Comparison of ENCODE assay signal across 7 mouse cellular contexts in genomic region chr8:77549881-77550580, GRCm38 (mm10). TPM values are rescaled to one million over a fixed set of nuclear protein-coding genes. Genes with fewer than 3 reads are reported as not detected.
DNase-seq lines count a peak whose midpoint lies in the region; ATAC-seq and TF ChIP-seq lines count a peak whose summit lies in the region.

No protein-coding gene starts in this region.

- H3K4me3 ChIP-seq in CH12.LX (replicated peaks in 1 of 3; ENCODE audit: low read depth in 2 of 3, low read length in 2 of 3, poor library complexity in 1 of 3): peak overlapping the region; percentile 93 to 97 (median 95)
- H3K4me3 ChIP-seq in kidney, adult 2 months (ENCODE audit: insufficient read depth, low read depth, low read length): peak overlapping the region; percentile 91
- H3K4me3 ChIP-seq in lung, embryonic 14.5 days (ENCODE audit: low read depth, low read length): peak overlapping the region; percentile 84

- ATAC-seq in lung, embryonic 14.5 days (ENCODE audit: insufficient read depth): no peak

- peaks cover 13% of the 10 kb centered on the region for H3K79me2 ChIP-seq in CH12.LX (replicated peaks; ENCODE audit: control insufficient read depth, extremely low read depth, insufficient read depth, poor library complexity, severe bottlenecking)

- peaks cover 23 to 37% of the 10 kb centered on the region in 2 experiments for H3K36me3 ChIP-seq in CH12.LX (replicated peaks in 1 of 2; ENCODE audit: control insufficient read depth in 1 of 2, insufficient read depth in 1 of 2, low read length in 1 of 2)
- H3K36me3 ChIP-seq in kidney, adult 2 months (ENCODE audit: control insufficient read depth, insufficient read depth, low read length): peaks cover 5% of the 10 kb centered on the region; the same call in 1 of the 2 replicates
- peaks cover 26% of the 10 kb centered on the region for H3K36me3 ChIP-seq in lung, embryonic 14.5 days (ENCODE audit: insufficient read depth)

- peak; percentile 28 to 74; a peak in 3 of 4 replicates for TF ChIP-seq CTCF in CH12.LX (conservative IDR thresholded peaks at IDR 0.05 in 1 of 2, IDR thresholded peaks at IDR 0.05 in 1 of 2; ENCODE audit: low read depth in 2 of 2, low read length in 2 of 2)
- peak; percentile 56 for TF ChIP-seq CTCF in kidney, adult 2 months (conservative IDR thresholded peaks at IDR 0.05; ENCODE audit: insufficient read depth, insufficient read length, low read depth, low read length)
- peak; percentile 73 for TF ChIP-seq CTCF in lung, embryonic 14.5 days (IDR thresholded peaks at IDR 0.05; ENCODE audit: low read depth)

- 6% methylated on average over 7 of the region's 7 CpGs for WGBS in kidney, adult 2 months
- whole genome bisulfite sequencing in lung, embryonic 14.5 days: 16% methylated on average over 7 of the region's 7 CpGs

- H3K4me1 ChIP-seq in CH12.LX (ENCODE audit: control insufficient read depth in 1 of 2, insufficient read depth in 2 of 2): peaks cover 5 to 9% of the 10 kb centered on the region in 2 experiments; a peak in 2 of 4 replicates
- H3K4me1 ChIP-seq in kidney, adult 2 months (ENCODE audit: control insufficient read depth, insufficient read depth, low read length): no peaks in the 10 kb centered on the region
- no peaks in the 10 kb centered on the region for H3K4me1 ChIP-seq in lung, embryonic 14.5 days (ENCODE audit: insufficient read depth)

- peak; percentile 47 for TF ChIP-seq RAD21 in CH12.LX (IDR thresholded peaks at IDR 0.05; ENCODE audit: low read depth, low read length)

- in situ Hi-C loops in CH12.LX (cut with MboI; ENCODE audit: low pct_ligation_motif_present, low pct_unique_long_range_greater_than_20kb, low sequenced_read_pairs): loop anchor here (10.0 kb wide), 1 partner anchor 135 kb away; no protein-coding TSS in a partner anchor

- DNase-seq in 416B (ENCODE audit: low read depth) (peak; percentile 86), CH12.LX (ENCODE audit: extremely low read depth) (peak; percentile 63)
- DNase-seq in cerebellum, adult 8-10 months: peak; percentile 20
- peak; percentile 10 for DNase-seq in forelimb bud, embryonic 11.5 days (ENCODE audit: low read depth, low spot score)
- DNase-seq in kidney, adult 2 months: peak; percentile 70
- DNase-seq in lung, embryonic 14.5 days: peak; percentile 81
- DNase-seq in retina, embryonic 14.5 days (ENCODE audit: low spot score): peak; percentile 68

- no peaks in the 10 kb centered on the region for H3K27me3 ChIP-seq in CH12.LX (replicated peaks)
- no peaks in the 10 kb centered on the region for H3K27me3 ChIP-seq in kidney, adult 2 months (replicated peaks; ENCODE audit: control insufficient read depth, insufficient read depth, low read length)
- H3K27me3 ChIP-seq in lung, embryonic 14.5 days (ENCODE audit: insufficient read depth, low read length): no peaks in the 10 kb centered on the region

- peak overlapping the region; percentile 75 for H3K4me2 ChIP-seq in CH12.LX (ENCODE audit: insufficient read depth, low read depth, poor library complexity, severe bottlenecking)
- H3K4me2 ChIP-seq in lung, embryonic 14.5 days: peak overlapping the region; percentile 92

- TF ChIP-seq EP300 in CH12.LX (IDR thresholded peaks at IDR 0.05; ENCODE audit: low read length): no peak

- H3K9me3 ChIP-seq in CH12.LX (replicated peaks; ENCODE audit: low read length): peaks cover 4% of the 10 kb centered on the region
- no peaks in the 10 kb centered on the region for H3K9me3 ChIP-seq in lung, embryonic 14.5 days (ENCODE audit: low read depth, low read length)

- dilution Hi-C loops in CH12.LX (cut with MboI; ENCODE audit: extremely low pct_ligation_motif_present, extremely low pct_unique_long_range_greater_than_20kb, low sequenced_read_pairs): no loop called here

- peak overlapping the region; percentile 90 for H3K9ac ChIP-seq in CH12.LX (ENCODE audit: insufficient read depth, low read depth)
- peak overlapping the region; percentile 88 for H3K9ac ChIP-seq in lung, embryonic 14.5 days

- no peak overlapping the region for H3K27ac ChIP-seq in CH12.LX (ENCODE audit: insufficient read depth, low read depth)
- H3K27ac ChIP-seq in kidney, adult 2 months (ENCODE audit: insufficient read depth, low read depth, low read length): peak overlapping the region; percentile 89
- peak overlapping the region; percentile 85; the same call in 1 of the 2 replicates for H3K27ac ChIP-seq in lung, embryonic 14.5 days (ENCODE audit: low read depth)

- TF ChIP-seq POLR2A in CH12.LX (IDR thresholded peaks at IDR 0.05; ENCODE audit: low read depth, low read length): no peak
- no peak for TF ChIP-seq POLR2A in kidney, adult 2 months (IDR thresholded peaks at IDR 0.05; ENCODE audit: low read depth, low read length)

TF ChIP-seq in CH12.LX, 34 proteins besides CTCF, POLR2A, EP300 and RAD21:
- TF ChIP-seq MAFK (IDR thresholded peaks at IDR 0.05; ENCODE audit: insufficient replicate concordance, low read length) (no peak), SMC3 (IDR thresholded peaks at IDR 0.05; ENCODE audit: low read depth, low read length) (peak; percentile 37), SIN3A (IDR thresholded peaks at IDR 0.05; ENCODE audit: low read length) (peak; percentile 81), IRF4 (IDR thresholded peaks at IDR 0.05; ENCODE audit: low read depth, low read length) (no peak), GABPA (IDR thresholded peaks at IDR 0.05; ENCODE audit: insufficient replicate concordance, low read depth, low read length) (no peak), ZMIZ1 (IDR thresholded peaks at IDR 0.05; ENCODE audit: low read depth, low read length) (no peak), MAZ (IDR thresholded peaks at IDR 0.05; ENCODE audit: low read depth, low read length) (no peak), CHD1 (IDR thresholded peaks at IDR 0.05; ENCODE audit: low read depth, low read length) (no peak), MXI1 (IDR thresholded peaks at IDR 0.05; ENCODE audit: low read depth, low read length) (peak; percentile 65; the same call in 1 of the 2 replicates), MYC (IDR thresholded peaks at IDR 0.05; ENCODE audit: low read depth, low read length) (no peak), NRF1 (IDR thresholded peaks at IDR 0.05; ENCODE audit: low read depth, low read length) (no peak), ZKSCAN1 (IDR thresholded peaks at IDR 0.05; ENCODE audit: borderline replicate concordance, low read depth, low read length) (no peak), ETS1 (conservative IDR thresholded peaks at IDR 0.05; ENCODE audit: low read depth, low read length) (no peak), E2F4 (IDR thresholded peaks at IDR 0.05; ENCODE audit: insufficient replicate concordance, low read depth, low read length) (no peak), TCF12 (IDR thresholded peaks at IDR 0.05; ENCODE audit: low read depth, low read length) (no peak), CHD2 (IDR thresholded peaks at IDR 0.05; ENCODE audit: low read length) (no peak), MAX (IDR thresholded peaks at IDR 0.05; ENCODE audit: low read length) (no peak; the same call in 1 of the 2 replicates), MEF2A (IDR thresholded peaks at IDR 0.05; ENCODE audit: borderline replicate concordance, low read depth, low read length) (no peak), UBTF (IDR thresholded peaks at IDR 0.05; ENCODE audit: low read depth, low read length) (no peak), PAX5 (IDR thresholded peaks at IDR 0.05; ENCODE audit: low read length) (no peak), NELFE (IDR thresholded peaks at IDR 0.05; ENCODE audit: low read depth, low read length) (no peak), ZNF384 (IDR thresholded peaks at IDR 0.05; ENCODE audit: low read depth, low read length) (no peak), BHLHE40 (IDR thresholded peaks at IDR 0.05; ENCODE audit: low read depth, low read length) (0 out of 2 replicates have a peak, but pooled peaks have one; percentile 13), JUN (IDR thresholded peaks at IDR 0.05; ENCODE audit: insufficient read depth, low read depth, low read length) (no peak), RCOR1 (conservative IDR thresholded peaks at IDR 0.05; ENCODE audit: low read depth, low read length) (no peak), ZC3H11A (IDR thresholded peaks at IDR 0.05; ENCODE audit: low read depth, low read length) (no peak), ELF1 (IDR thresholded peaks at IDR 0.05; ENCODE audit: low read depth, low read length) (peak; percentile 62; the same call in 1 of the 2 replicates), USF2 (conservative IDR thresholded peaks at IDR 0.05; ENCODE audit: low read depth, low read length) (no peak), USF1 (IDR thresholded peaks at IDR 0.05; ENCODE audit: low read depth, low read length) (no peak)

RNA-seq across cellular contexts. Expression of gene Prmt9, which starts 0.8 kb away (rescaled TPM):
- total RNA-seq in CH12.LX (2012; rRNA removed) (14.3 and 16.1 TPM in 2 replicates), CH12.LX (2014; rRNA removed) (16.9 and 17.4 TPM in 2 replicates)
- polyA plus RNA-seq in CH12.LX (2012; ENCODE audit: insufficient read length, low read depth): 13.8 and 14.2 TPM in 2 replicates
- polyA plus RNA-seq in kidney, adult 2 months (2012; rRNA removed): 8.0 and 8.2 TPM in 2 replicates
- polyA plus RNA-seq in lung, embryonic 14.5 days (2014; fragmentation: Nextera tagmentation; extraction: Ambion mirVana): 19.9 and 22.0 TPM in 2 replicates

RNA-seq across cellular contexts. Expression of gene Arhgap10, which starts 32.3 kb away (rescaled TPM):
- total RNA-seq in CH12.LX (2012; rRNA removed) (5.2 and 5.9 TPM in 2 replicates), CH12.LX (2014; rRNA removed) (2.7 and 3.1 TPM in 2 replicates)
- 3.9 and 4.8 TPM in 2 replicates for polyA plus RNA-seq in CH12.LX (2012; ENCODE audit: insufficient read length, low read depth)
- 26.9 and 28.0 TPM in 2 replicates for polyA plus RNA-seq in kidney, adult 2 months (2012; rRNA removed)
- polyA plus RNA-seq in lung, embryonic 14.5 days (2014; fragmentation: Nextera tagmentation; extraction: Ambion mirVana): 23.2 and 23.5 TPM in 2 replicates

Comparison
In these comparisons a context has a peak if more than half of its experiments do, and no peak if none do; other contexts are left out.
1. DNase-seq: peak in every context shown above with its lines; median percentile 86 in 416B; 81 in lung, embryonic 14.5 days; 70 in kidney, adult 2 months; 68 in retina, embryonic 14.5 days; 63 in CH12.LX; 20 in cerebellum, adult 8-10 months; 10 in forelimb bud, embryonic 11.5 days.